Mouse (Mus musculus): Measurements from ENCODE around the gene Gm10638. TPM values are rescaled to one million over a fixed set of nuclear protein-coding genes. Genes with fewer than 3 reads are reported as not detected.

The Gm10638 gene
- polyA plus RNA-seq, 1 experiment from 2014 or later, result 6.0 TPM

GRCm38 (mm10) chr8:86744313-86745220, 932 bp upstream of the Gm10638 start:
- Histone ChIP-seq H3K4me1 (replicated peaks) (peaks cover 33% of the 10 kb centered on the region), H3K27me3 (ENCODE audit: insufficient read depth, poor library complexity, severe bottlenecking) (no peaks in the 10 kb centered on the region), H3K4me3 (peak overlapping the region; percentile 92), H3K9me3 (no peaks in the 10 kb centered on the region), H3K27ac (peak overlapping the region; percentile 100), H3K36me3 (0 out of 2 replicates have a peak, but pooled peaks cover under 1% of the 10 kb centered on the region)
- WGBS, result 5% methylated on average over 18 of the region's 18 CpGs
- DNase-seq (ENCODE audit: low spot score), result no peak

- Histone ChIP-seq H3K4me3 (peak overlapping the region; percentile 92), H3K36me3 (no peaks in the 10 kb centered on the region), H3K27me3 (ENCODE audit: insufficient read depth, poor library complexity, severe bottlenecking) (no peaks in the 10 kb centered on the region), H3K9me3 (no peaks in the 10 kb centered on the region), H3K4me1 (replicated peaks) (peaks cover 33% of the 10 kb centered on the region), H3K27ac (peak overlapping the region; percentile 100)
- DNase-seq (ENCODE audit: low spot score), result peak; percentile 92
- WGBS, result under 1% methylated on average over 67 of the region's 70 CpGs
Observed at GRCm38 (mm10) chr8:86745935-86746441, 489 bp downstream of the Gm10638 start.

- Histone ChIP-seq H3K27me3 (ENCODE audit: insufficient read depth, poor library complexity, severe bottlenecking) (no peaks in the 10 kb centered on the region), H3K4me3 (peak overlapping the region; percentile 92), H3K9me3 (no peaks in the 10 kb centered on the region), H3K36me3 (no peaks in the 10 kb centered on the region), H3K27ac (peak overlapping the region; percentile 100), H3K4me1 (replicated peaks) (peaks cover 33% of the 10 kb centered on the region)
- 2% methylated on average over 11 of the region's 11 CpGs for WGBS
- no peak for DNase-seq (ENCODE audit: low spot score)
Observed at GRCm38 (mm10) chr8:86746511-86746910, 1.0 kb downstream of the Gm10638 start.

- Histone ChIP-seq H3K4me3 (no peak overlapping the region), H3K36me3 (no peaks in the 10 kb centered on the region), H3K4me1 (replicated peaks) (peaks cover 12% of the 10 kb centered on the region; the same call in 1 of the 2 replicates), H3K27ac (no peak overlapping the region), H3K9me3 (no peaks in the 10 kb centered on the region), H3K27me3 (ENCODE audit: insufficient read depth, poor library complexity, severe bottlenecking) (no peaks in the 10 kb centered on the region)
- no peak for DNase-seq (ENCODE audit: low spot score)
- WGBS, result 67% methylated on average over 2 of the region's 2 CpGs
Observed at GRCm38 (mm10) chr8:86749842-86750241, 4.3 kb downstream of the Gm10638 start.

GRCm38 (mm10) chr8:86756948-86757733, 11.6 kb downstream of the Gm10638 start:
- WGBS, result 22% methylated on average over 23 of the region's 23 CpGs
- H3K4me1 ChIP-seq (replicated peaks), result peaks cover 8% of the 10 kb centered on the region
- peak overlapping the region; percentile 71 for H3K27ac ChIP-seq
- H3K4me3 ChIP-seq, result peak overlapping the region; percentile 30
- H3K9me3 ChIP-seq, result no peaks in the 10 kb centered on the region
- DNase-seq (ENCODE audit: low spot score), result peak; percentile 34
- no peaks in the 10 kb centered on the region for H3K36me3 ChIP-seq
- H3K27me3 ChIP-seq (ENCODE audit: insufficient read depth, poor library complexity, severe bottlenecking), result no peaks in the 10 kb centered on the region

GRCm38 (mm10) chr8:86758651-86759050, 13.2 kb downstream of the Gm10638 start:
- no peak for DNase-seq (ENCODE audit: low spot score)
- Histone ChIP-seq H3K27ac (no peak overlapping the region), H3K4me3 (no peak overlapping the region), H3K4me1 (replicated peaks) (peaks cover 8% of the 10 kb centered on the region), H3K27me3 (ENCODE audit: insufficient read depth, poor library complexity, severe bottlenecking) (no peaks in the 10 kb centered on the region), H3K36me3 (no peaks in the 10 kb centered on the region), H3K9me3 (no peaks in the 10 kb centered on the region)
- WGBS, result 91% methylated on average over 3 of the region's 3 CpGs

GRCm38 (mm10) chr8:86759090-86759491, 13.6 kb downstream of the Gm10638 start:
- Histone ChIP-seq H3K27me3 (ENCODE audit: insufficient read depth, poor library complexity, severe bottlenecking) (no peaks in the 10 kb centered on the region), H3K4me1 (replicated peaks) (peaks cover 8% of the 10 kb centered on the region), H3K9me3 (no peaks in the 10 kb centered on the region)

GRCm38 (mm10) chr8:86760746-86761145, 15.2 kb downstream of the Gm10638 start:
- Histone ChIP-seq H3K9me3 (no peaks in the 10 kb centered on the region), H3K27ac (no peak overlapping the region), H3K36me3 (no peaks in the 10 kb centered on the region), H3K4me1 (replicated peaks) (peaks cover 8% of the 10 kb centered on the region), H3K4me3 (no peak overlapping the region), H3K27me3 (ENCODE audit: insufficient read depth, poor library complexity, severe bottlenecking) (no peaks in the 10 kb centered on the region)
- no peak for DNase-seq (ENCODE audit: low spot score)
- WGBS, result 74% methylated on average over 6 of the region's 6 CpGs

More at GRCm38 (mm10) chr8:86759090-86759491, 13.6 kb downstream of the Gm10638 start:
- no peak for DNase-seq (ENCODE audit: low spot score)
- 67% methylated on average over 4 of the region's 4 CpGs for WGBS
- H3K27ac ChIP-seq, result no peak overlapping the region
- no peaks in the 10 kb centered on the region for H3K36me3 ChIP-seq
- H3K4me3 ChIP-seq, result no peak overlapping the region

- Histone ChIP-seq H3K27me3 (ENCODE audit: insufficient read depth, poor library complexity, severe bottlenecking) (no peaks in the 10 kb centered on the region), H3K9me3 (no peaks in the 10 kb centered on the region), H3K27ac (no peak overlapping the region), H3K36me3 (no peaks in the 10 kb centered on the region), H3K4me3 (no peak overlapping the region), H3K4me1 (replicated peaks) (no peaks in the 10 kb centered on the region)
- WGBS, result 56% methylated on average over 5 of the region's 5 CpGs
- DNase-seq (ENCODE audit: low spot score), result no peak
Observed at GRCm38 (mm10) chr8:86762806-86763205, 17.3 kb downstream of the Gm10638 start.

- Histone ChIP-seq H3K36me3 (no peaks in the 10 kb centered on the region), H3K27ac (no peak overlapping the region), H3K4me1 (replicated peaks) (no peaks in the 10 kb centered on the region), H3K27me3 (ENCODE audit: insufficient read depth, poor library complexity, severe bottlenecking) (no peaks in the 10 kb centered on the region), H3K9me3 (no peaks in the 10 kb centered on the region), H3K4me3 (no peak overlapping the region)
- DNase-seq (ENCODE audit: low spot score), result no peak
- 88% methylated on average over 10 of the region's 10 CpGs for WGBS
Observed at GRCm38 (mm10) chr8:86765155-86765554, 19.7 kb downstream of the Gm10638 start.

- no peak for DNase-seq (ENCODE audit: low spot score)
- H3K9me3 ChIP-seq, result no peaks in the 10 kb centered on the region
Observed at GRCm38 (mm10) chr8:86765669-86766068, 20.2 kb downstream of the Gm10638 start.

GRCm38 (mm10) chr8:86766548-86767211, 21.2 kb downstream of the Gm10638 start:
- no peak overlapping the region for H3K27ac ChIP-seq
- no peaks in the 10 kb centered on the region for H3K36me3 ChIP-seq
- no peaks in the 10 kb centered on the region for H3K27me3 ChIP-seq (ENCODE audit: insufficient read depth, poor library complexity, severe bottlenecking)
- H3K4me1 ChIP-seq (replicated peaks), result no peaks in the 10 kb centered on the region
- no peak for DNase-seq (ENCODE audit: low spot score)
- H3K9me3 ChIP-seq, result no peaks in the 10 kb centered on the region
- no peak overlapping the region for H3K4me3 ChIP-seq
- WGBS, result 88% methylated on average over 9 of the region's 9 CpGs

More at GRCm38 (mm10) chr8:86765669-86766068, 20.2 kb downstream of the Gm10638 start:
- no peak overlapping the region for H3K27ac ChIP-seq
- H3K36me3 ChIP-seq, result no peaks in the 10 kb centered on the region
- H3K4me1 ChIP-seq (replicated peaks), result no peaks in the 10 kb centered on the region
- 91% methylated on average over 8 of the region's 8 CpGs for WGBS
- H3K27me3 ChIP-seq (ENCODE audit: insufficient read depth, poor library complexity, severe bottlenecking), result no peaks in the 10 kb centered on the region
- H3K4me3 ChIP-seq, result no peak overlapping the region
